10 mouse cellular contexts compared by ENCODE assay signal in the genomic region with DNA sequence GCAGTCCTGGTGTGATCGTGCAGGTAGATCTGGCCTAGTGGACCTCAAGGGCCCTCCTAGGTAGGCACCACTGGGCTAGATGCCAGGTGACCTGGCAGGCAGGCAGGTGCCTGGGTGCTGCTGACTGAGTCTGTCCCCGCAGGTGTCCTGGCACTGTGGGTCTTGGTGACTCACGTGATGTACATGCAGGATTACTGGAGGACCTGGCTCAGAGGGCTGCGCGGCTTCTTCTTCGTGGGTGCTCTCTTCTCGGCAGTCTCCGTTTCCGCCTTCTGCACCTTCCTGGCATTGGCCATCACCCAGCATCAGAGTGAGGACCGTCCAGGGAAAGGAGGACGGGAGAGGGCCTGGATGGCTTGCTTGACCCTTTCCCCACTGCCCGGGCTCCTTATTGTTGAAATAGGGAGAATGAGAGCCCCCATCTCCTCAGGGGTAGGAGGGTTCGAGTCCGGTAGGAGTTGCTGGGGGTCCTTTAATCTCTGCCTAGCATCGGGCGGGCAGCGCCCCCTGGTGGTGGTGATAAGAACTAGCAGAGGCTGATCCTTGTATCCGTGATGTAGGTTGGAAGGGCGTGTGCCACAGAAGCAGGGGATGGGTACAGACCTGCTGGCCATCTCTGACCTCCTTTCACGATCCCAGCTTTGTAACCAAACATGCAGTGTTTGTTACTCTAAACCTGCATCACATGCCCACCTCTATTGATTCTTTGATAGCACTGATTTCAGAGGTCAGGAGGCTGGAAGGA. TPM values are rescaled to one million over a fixed set of nuclear protein-coding genes. Genes with fewer than 3 reads are reported as not detected.
DNase-seq lines count a peak whose midpoint lies in the region; ATAC-seq lines count a peak whose summit lies in the region.
"Had no signal": no experiment of that assay in that cellular context is flagged by ENCODE, and none has a peak within 500 bp of the region (broad histone marks: within the 10 kb centered on the region; RNA-seq: fewer than 3 reads in every experiment).

No protein-coding gene starts in this region.

- no peak overlapping the region for H3K27ac ChIP-seq in intestine, embryonic 14.5 days (ENCODE audit: low read depth)
- H3K27ac ChIP-seq in intestine, embryonic 16.5 days (ENCODE audit: low read length) = no peak overlapping the region
- H3K27ac ChIP-seq: embryonic facial prominence, embryonic 13.5 days had no signal

- no peak; the same call in 1 of the 2 replicates for ATAC-seq in intestine, embryonic 14.5 days (replicated peaks; ENCODE audit: low FRiP score, low TSS enrichment, low read depth)
- ATAC-seq in intestine, embryonic 16.5 days = no peak

- H3K4me3 ChIP-seq in intestine, embryonic 14.5 days (ENCODE audit: low read depth, low read length) = no peak overlapping the region
- H3K4me3 ChIP-seq in intestine, embryonic 16.5 days (ENCODE audit: low read length) = no peak overlapping the region
- H3K4me3 ChIP-seq: embryonic facial prominence, embryonic 13.5 days; limb, embryonic 15.5 days had no signal

- no peaks in the 10 kb centered on the region for H3K9me3 ChIP-seq in intestine, embryonic 14.5 days (ENCODE audit: control insufficient read depth, low read length)
- no peaks in the 10 kb centered on the region for H3K9me3 ChIP-seq in intestine, embryonic 16.5 days (ENCODE audit: control insufficient read depth, low read length)
- H3K9me3 ChIP-seq: embryonic facial prominence, embryonic 13.5 days; limb, embryonic 15.5 days had no signal

- peak; percentile 68 for DNase-seq in intestine, embryonic 14.5 days (ENCODE audit: low spot score)
- DNase-seq in CD4-positive, CD25-positive, alpha-beta regulatory T cell, adult 2 months (ENCODE audit: low read depth, low spot score) = peak; percentile 82
- peak; percentile 67 for DNase-seq in adipocyte (ENCODE audit: low spot score)
- DNase-seq in embryo, embryonic 9.5 days (ENCODE audit: extremely low spot score) = peak; percentile 49
- peak; percentile 68 for DNase-seq in left cerebral cortex, postnatal 4 days
- peak; percentile 78 for DNase-seq in retina, embryonic 14.5 days (ENCODE audit: low spot score)
- DNase-seq in neural tube, embryonic 10.5 days (ENCODE audit: extremely low spot score, low spot score) = no peak

- no peaks in the 10 kb centered on the region for H3K27me3 ChIP-seq in intestine, embryonic 14.5 days (replicated peaks; ENCODE audit: control insufficient read depth, insufficient read depth, low read length)
- H3K27me3 ChIP-seq in intestine, embryonic 16.5 days (replicated peaks; ENCODE audit: control insufficient read depth, insufficient read depth, low read length) = no peaks in the 10 kb centered on the region
- H3K27me3 ChIP-seq: embryonic facial prominence, embryonic 13.5 days; limb, embryonic 15.5 days had no signal

- H3K36me3 ChIP-seq in intestine, embryonic 14.5 days (ENCODE audit: control insufficient read depth, insufficient read depth, low read length) = peaks cover 34% of the 10 kb centered on the region
- H3K36me3 ChIP-seq in intestine, embryonic 16.5 days (ENCODE audit: control insufficient read depth, insufficient read depth, low read length) = peaks cover 8% of the 10 kb centered on the region

- H3K4me1 ChIP-seq in intestine, embryonic 14.5 days (replicated peaks; ENCODE audit: control insufficient read depth, insufficient read depth, low read length) = peaks cover 9% of the 10 kb centered on the region
- peaks cover 7% of the 10 kb centered on the region for H3K4me1 ChIP-seq in intestine, embryonic 16.5 days (ENCODE audit: control insufficient read depth, insufficient read depth, low read length)

- intact Hi-C loops in left cerebral cortex, postnatal 4 days (cut with DNase I) = no loop called here

- H3K9ac ChIP-seq in intestine, embryonic 14.5 days (ENCODE audit: low read length) = no peak overlapping the region
- no peak overlapping the region for H3K9ac ChIP-seq in intestine, embryonic 16.5 days (ENCODE audit: low read depth, low read length)
- H3K9ac ChIP-seq: embryonic facial prominence, embryonic 13.5 days; limb, embryonic 15.5 days had no signal

- H3K4me2 ChIP-seq in intestine, embryonic 14.5 days (ENCODE audit: low read length) = no peak overlapping the region
- no peak overlapping the region for H3K4me2 ChIP-seq in intestine, embryonic 16.5 days (ENCODE audit: low read depth, low read length)
- H3K4me2 ChIP-seq: embryonic facial prominence, embryonic 13.5 days; limb, embryonic 15.5 days had no signal

- WGBS in intestine, embryonic 14.5 days = 60% methylated on average over 20 of the region's 20 CpGs
- WGBS in intestine, embryonic 16.5 days = 55% methylated on average over 20 of the region's 20 CpGs

RNA-seq across cellular contexts. Expression of a gene that starts 11.6 kb away (rescaled TPM):
- polyA plus RNA-seq in intestine, embryonic 14.5 days (2014; fragmentation: Nextera tagmentation; extraction: Ambion mirVana) = 22.5 and 26.7 TPM in 2 replicates
- 25.4 and 26.9 TPM in 2 replicates for polyA plus RNA-seq in intestine, embryonic 16.5 days (2015; fragmentation: Nextera tagmentation; extraction: Ambion mirVana)
- 10 to 100 TPM; 81.8 to 84.6 TPM for total RNA-seq in left cerebral cortex, postnatal 4 days (2021)

RNA-seq across cellular contexts. Expression of a gene that starts 22.2 kb away (rescaled TPM):
- polyA plus RNA-seq in intestine, embryonic 14.5 days (2014; fragmentation: Nextera tagmentation; extraction: Ambion mirVana) = 6.3 and 8.7 TPM in 2 replicates
- 7.9 and 8.5 TPM in 2 replicates for polyA plus RNA-seq in intestine, embryonic 16.5 days (2015; fragmentation: Nextera tagmentation; extraction: Ambion mirVana)
- total RNA-seq in left cerebral cortex, postnatal 4 days (2021) = 10 to 100 TPM; 21.2 to 24.2 TPM

RNA-seq across cellular contexts. Expression of a gene that starts 54.4 kb away (rescaled TPM):
- polyA plus RNA-seq in intestine, embryonic 14.5 days (2014; fragmentation: Nextera tagmentation; extraction: Ambion mirVana) = 28.3 and 30.2 TPM in 2 replicates
- polyA plus RNA-seq in intestine, embryonic 16.5 days (2015; fragmentation: Nextera tagmentation; extraction: Ambion mirVana) = 15.8 and 18.2 TPM in 2 replicates
- total RNA-seq in left cerebral cortex, postnatal 4 days (2021) = 10 to 100 TPM; 41.0 to 41.3 TPM

RNA-seq across cellular contexts. Expression of a gene that starts 58.8 kb away (rescaled TPM):
- polyA plus RNA-seq in intestine, embryonic 14.5 days (2014; fragmentation: Nextera tagmentation; extraction: Ambion mirVana) = not detected in 2 replicates
- 0.09 and 0.22 TPM in 2 replicates for polyA plus RNA-seq in intestine, embryonic 16.5 days (2015; fragmentation: Nextera tagmentation; extraction: Ambion mirVana)
- total RNA-seq in left cerebral cortex, postnatal 4 days (2021) = under 1 TPM; 0.16 to 0.18 TPM
